In the genomic region with DNA sequence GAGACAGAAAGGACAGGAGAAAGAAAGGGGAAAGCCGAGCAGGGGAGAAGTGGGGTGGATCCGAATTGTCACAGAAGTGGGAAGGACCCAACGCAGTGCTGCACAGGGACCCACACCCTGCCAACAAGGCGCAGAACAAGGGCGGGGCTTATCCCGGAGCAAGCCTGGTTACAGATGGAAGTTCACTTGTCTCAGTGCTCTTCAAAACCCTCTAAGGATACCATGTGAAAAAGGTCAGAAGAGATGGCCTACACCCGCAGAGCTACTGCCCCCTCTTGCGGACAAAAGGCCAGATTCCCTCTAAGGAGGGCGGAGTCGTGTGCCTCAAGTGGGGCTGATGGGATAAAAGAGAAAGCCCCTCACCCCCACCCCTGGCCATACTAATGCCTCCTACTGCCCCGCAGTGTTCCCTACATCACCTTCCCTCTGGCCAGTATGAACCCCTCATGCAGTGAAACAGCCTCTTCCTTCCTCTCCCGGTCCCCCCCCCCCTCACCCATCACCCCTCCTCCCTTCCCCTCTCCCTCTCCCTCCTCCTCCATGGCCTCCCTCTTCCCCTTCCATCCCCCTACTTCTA, we compare ENCODE assay signal across 12 mouse cellular contexts.
DNase-seq lines count a peak whose midpoint lies in the region; ATAC-seq and TF ChIP-seq lines count a peak whose summit lies in the region.
"Had no signal": no experiment of that assay in that cellular context is flagged by ENCODE, and none has a peak within 500 bp of the region (broad histone marks: within the 10 kb centered on the region; RNA-seq: fewer than 3 reads in every experiment).

No protein-coding gene starts in this region.

- TF ChIP-seq EP300 in heart, postnatal 0 days (IDR thresholded peaks at IDR 0.05; ENCODE audit: low read depth) = no peak

- WGBS in heart, postnatal 0 days = 21% methylated on average over 12 of the region's 12 CpGs
- WGBS in forebrain, embryonic 14.5 days = 23% methylated on average over 12 of the region's 12 CpGs
- 34% methylated on average over 12 of the region's 12 CpGs for WGBS in neural tube, embryonic 11.5 days

- no peaks in the 10 kb centered on the region for H3K9me3 ChIP-seq in heart, postnatal 0 days (replicated peaks; ENCODE audit: control insufficient read depth, low read length)
- no peaks in the 10 kb centered on the region for H3K9me3 ChIP-seq in forebrain, embryonic 14.5 days (replicated peaks; ENCODE audit: control insufficient read depth, low read length)
- no peaks in the 10 kb centered on the region for H3K9me3 ChIP-seq in neural tube, embryonic 11.5 days (ENCODE audit: control insufficient read depth, low read length)
- H3K9me3 ChIP-seq: liver, embryonic 12.5 days had no signal

- H3K4me2 ChIP-seq in heart, postnatal 0 days (ENCODE audit: low read depth, low read length) = no peak overlapping the region
- no peak overlapping the region for H3K4me2 ChIP-seq in forebrain, embryonic 14.5 days (ENCODE audit: low read length)
- H3K4me2 ChIP-seq in neural tube, embryonic 11.5 days (ENCODE audit: low read depth) = no peak overlapping the region
- H3K4me2 ChIP-seq: liver, embryonic 12.5 days had no signal

- H3K36me3 ChIP-seq in heart, postnatal 0 days (replicated peaks; ENCODE audit: control insufficient read depth, insufficient read depth, low read length) = no peaks in the 10 kb centered on the region
- H3K36me3 ChIP-seq in forebrain, embryonic 14.5 days (ENCODE audit: control insufficient read depth, insufficient read depth, low read length) = no peaks in the 10 kb centered on the region
- H3K36me3 ChIP-seq in neural tube, embryonic 11.5 days (ENCODE audit: control insufficient read depth, insufficient read depth, low read length) = no peaks in the 10 kb centered on the region
- H3K36me3 ChIP-seq: liver, embryonic 12.5 days had no signal

- no peak overlapping the region for H3K9ac ChIP-seq in heart, postnatal 0 days (replicated peaks; ENCODE audit: low read depth, low read length)
- no peak overlapping the region for H3K9ac ChIP-seq in forebrain, embryonic 14.5 days (ENCODE audit: low read length)
- no peak overlapping the region for H3K9ac ChIP-seq in neural tube, embryonic 11.5 days (ENCODE audit: low read length)
- H3K9ac ChIP-seq: liver, embryonic 12.5 days had no signal

- no peaks in the 10 kb centered on the region for H3K4me1 ChIP-seq in heart, postnatal 0 days (ENCODE audit: control insufficient read depth, insufficient read depth)
- H3K4me1 ChIP-seq in bone marrow macrophage, adult 2 months (ENCODE audit: control insufficient read depth, insufficient read depth, low read length) = peaks cover 4% of the 10 kb centered on the region
- peaks cover 20% of the 10 kb centered on the region for H3K4me1 ChIP-seq in forebrain, embryonic 14.5 days (ENCODE audit: control insufficient read depth, insufficient read depth, low read length)
- H3K4me1 ChIP-seq in neural tube, embryonic 11.5 days (ENCODE audit: control insufficient read depth, insufficient read depth, low read length) = peaks cover 9% of the 10 kb centered on the region
- H3K4me1 ChIP-seq: liver, embryonic 12.5 days had no signal

- H3K27ac ChIP-seq in heart, postnatal 0 days (ENCODE audit: low read depth) = no peak overlapping the region
- no peak overlapping the region for H3K27ac ChIP-seq in bone marrow macrophage, adult 2 months (ENCODE audit: insufficient read depth, low read depth, low read length)
- H3K27ac ChIP-seq in forebrain, embryonic 14.5 days (ENCODE audit: low read depth, low read length) = 0 out of 2 replicates have a peak overlapping the region, but pooled peaks have one; percentile 14
- no peak overlapping the region for H3K27ac ChIP-seq in neural tube, embryonic 11.5 days (ENCODE audit: low read depth, low read length)
- H3K27ac ChIP-seq: liver, embryonic 12.5 days had no signal

- DNase-seq in heart, postnatal 0 days (ENCODE audit: low spot score) = no peak
- DNase-seq in heart, adult 8-10 months (ENCODE audit: low spot score) = no peak
- no peak for DNase-seq in forebrain, embryonic 14.5 days (ENCODE audit: low spot score)
- DNase-seq in neural tube, embryonic 11.5 days (ENCODE audit: low spot score) = no peak
- no peak for DNase-seq in thymus, postnatal 10 days (ENCODE audit: low spot score in 2 of 2)
- no peak for DNase-seq in cerebellum, adult 8-10 months
- no peak for DNase-seq in gastrocnemius, adult 8-10 months (ENCODE audit: low spot score in 2 of 2)
- DNase-seq: adrenal gland, postnatal 14 days; heart, adult 18-20 months had no signal

- ATAC-seq in heart, postnatal 0 days (ENCODE audit: insufficient read depth, low read depth) = peak; percentile 11; the same call in 1 of the 2 replicates
- ATAC-seq in forebrain, embryonic 14.5 days = no peak
- ATAC-seq in neural tube, embryonic 11.5 days (ENCODE audit: insufficient read depth, low FRiP score, low TSS enrichment) = 0 out of 2 replicates have a peak, but pooled peaks have one; percentile 18
- ATAC-seq: liver, embryonic 12.5 days had no signal

- H3K4me3 ChIP-seq in heart, postnatal 0 days (ENCODE audit: low read depth, low read length) = no peak overlapping the region
- peak overlapping the region; percentile 2; the same call in 1 of the 2 replicates for H3K4me3 ChIP-seq in bone marrow macrophage, adult 2 months (ENCODE audit: insufficient read depth, low read length)
- no peak overlapping the region for H3K4me3 ChIP-seq in forebrain, embryonic 14.5 days (ENCODE audit: low read depth, low read length)
- no peak overlapping the region for H3K4me3 ChIP-seq in neural tube, embryonic 11.5 days (ENCODE audit: low read depth, low read length)
- H3K4me3 ChIP-seq: liver, embryonic 12.5 days; myocyte had no signal

- TF ChIP-seq CTCF in heart, postnatal 0 days (IDR thresholded peaks at IDR 0.05; ENCODE audit: low read depth) = peak; percentile 16; the same call in 1 of the 2 replicates
- no peak for TF ChIP-seq CTCF in bone marrow macrophage, adult 2 months (IDR thresholded peaks at IDR 0.05; ENCODE audit: low read depth, low read length)

- TF ChIP-seq POLR2A in bone marrow macrophage, adult 2 months (IDR thresholded peaks at IDR 0.05; ENCODE audit: borderline replicate concordance, low read depth, low read length) = no peak

- no peaks in the 10 kb centered on the region for H3K27me3 ChIP-seq in heart, postnatal 0 days (ENCODE audit: control insufficient read depth, insufficient read depth, low read length)
- H3K27me3 ChIP-seq in forebrain, embryonic 14.5 days (replicated peaks; ENCODE audit: control insufficient read depth, insufficient read depth, low read length) = no peaks in the 10 kb centered on the region
- no peaks in the 10 kb centered on the region for H3K27me3 ChIP-seq in neural tube, embryonic 11.5 days (ENCODE audit: control insufficient read depth, insufficient read depth, low read length)
- H3K27me3 ChIP-seq: liver, embryonic 12.5 days had no signal
